ENCODE assay signal across 26 mouse cellular contexts in genomic region chr1:166467172-166467571, GRCm38 (mm10). TPM values are rescaled to one million over a fixed set of nuclear protein-coding genes. Genes with fewer than 3 reads are reported as not detected.
"Had no signal": no experiment of that assay in that cellular context is flagged by ENCODE, and none has a peak within 500 bp of the region (broad histone marks: within the 10 kb centered on the region; RNA-seq: fewer than 3 reads in every experiment).

No protein-coding gene starts in this region.

- DNase-seq: cerebellum, adult 8-10 months; cerebellum, adult 9-10 months; cerebellum, adult 9-11 months; cerebellum, postnatal 10 days; cerebellum, postnatal 14 days; cerebellum, postnatal 25 days; embryo, embryonic 11 days; forebrain, postnatal 0 days; gastrocnemius, adult 2 months; gastrocnemius, postnatal 10 days; gastrocnemius, postnatal 14 days; gastrocnemius, postnatal 25 days; gastrocnemius, postnatal 36 days; heart, adult 11 months; heart, adult 18-20 months; heart, adult 2 months had no signal

- ATAC-seq: forebrain, embryonic 13.5 days; forebrain, embryonic 14.5 days; forebrain, embryonic 15.5 days; forebrain, embryonic 16.5 days; forebrain, postnatal 0 days had no signal

RNA-seq across cellular contexts. Expression of gene Gm4846, which starts 30.2 kb away (rescaled TPM):
- total RNA-seq: common myeloid progenitor, adult 5-6 weeks; forebrain, postnatal 0 days; gastrocnemius, adult 18-20 months; gastrocnemius, adult 2 months; gastrocnemius, adult 8-10 months; gastrocnemius, postnatal 10 days; gastrocnemius, postnatal 14 days; gastrocnemius, postnatal 25 days; gastrocnemius, postnatal 36 days; gastrocnemius, postnatal 4 days; granulocyte monocyte progenitor cell, adult 5-6 weeks; heart, adult 18-20 months; heart, adult 2 months; heart, adult 8-10 months had no signal
